Mouse (Mus musculus) embryonic facial prominence, embryonic 14.5 days (tissue): ENCODE data around the gene Fbxw11. TPM values are rescaled to one million over a fixed set of nuclear protein-coding genes. Genes with fewer than 3 reads are reported as not detected.

Experiments
- ATAC-seq: fragments of 200-750 bp; cut with Nextera tagmentation; 2 replicates; pipeline ENCODE4 v1.8.0; 2017; ENCODE audit warnings: low read depth, moderate number of reproducible peaks, moderate TSS enrichment
- DNase-seq: peaks from one replicate; pipeline ENCODE4 v3.0.0-alpha.2; 2015; ENCODE audit warnings: low spot score
- H3K27ac ChIP-seq: fragments of 300-500 bp; sonication (generic); replicated peaks from 2 replicates; pipeline ENCODE4 v1.5.1; 2014; ENCODE audit warnings: low read depth, mild to moderate bottlenecking, low read length, moderate library complexity
- H3K27me3 ChIP-seq: fragments of 300-500 bp; sonication (generic); replicated peaks from 2 replicates; pipeline ENCODE4 v1.6.1; 2014; ENCODE audit warnings: low read length; ENCODE audit not compliant: control insufficient read depth, insufficient read depth
- H3K36me3 ChIP-seq: fragments of 300-500 bp; sonication (generic); 2 replicates; pipeline ENCODE4 v1.6.1; 2014; ENCODE audit warnings: low read length, mixed read lengths; ENCODE audit not compliant: control insufficient read depth, insufficient read depth
- H3K4me1 ChIP-seq: fragments of 300-500 bp; sonication (generic); 2 replicates; pipeline ENCODE4 v1.6.1; 2014; ENCODE audit warnings: antibody characterized with exemption, low read length; ENCODE audit not compliant: control insufficient read depth, insufficient read depth
- H3K4me2 ChIP-seq: fragments of 300-500 bp; sonication (generic); 2 replicates; pipeline ENCODE4 v1.6.1; 2014; ENCODE audit warnings: low read depth, mild to moderate bottlenecking, low read length, moderate library complexity, mixed read lengths
- H3K4me3 ChIP-seq: fragments of 300-500 bp; sonication (generic); 2 replicates; pipeline ENCODE4 v1.5.1; 2014; ENCODE audit warnings: low read depth, mild to moderate bottlenecking, low read length
- H3K9ac ChIP-seq: fragments of 300-500 bp; sonication (generic); 2 replicates; pipeline ENCODE4 v1.6.1; 2014; ENCODE audit warnings: low read depth, mild to moderate bottlenecking, low read length, moderate library complexity, mixed read lengths
- H3K9me3 ChIP-seq: fragments of 300-500 bp; sonication (generic); 2 replicates; pipeline ENCODE4 v1.6.1; 2016; ENCODE audit warnings: low read length; ENCODE audit not compliant: control insufficient read depth
- WGBS: fragments of 180-500 bp; shearing (Covaris S2); extraction: QIAGEN DNeasy Blood & Tissue Kit; methylation state at CpG from one replicate; pipeline ENCODE4 v1.1.7; 2014; 5-methylcytosine and 5-hydroxymethylcytosine counted together
- polyA plus RNA-seq: library from polyadenylated mRNA; unstranded; fragments of >200 nt; fragmentation: Nextera tagmentation; extraction: Ambion mirVana; gene quantifications from 2 replicates; pipeline ENCODE4 v1.2.1, GENCODE M21; 2014

Gene Fbxw11
- polyA plus RNA-seq, 1 experiment from 2014 or later = 59.0 TPM

- WGBS = 63% methylated on average over 9 of the region's 9 CpGs
- no peaks in the 10 kb centered on the region for H3K27me3 ChIP-seq
These were observed 82.6 kb downstream of the Fbxw11 start for GRCm38 (mm10) chr11:32725171-32725570.

GRCm38 (mm10) chr11:32732467-32732866, 89.9 kb downstream of the Fbxw11 start:
- no peak overlapping the region for H3K4me2 ChIP-seq
- 59% methylated on average over 5 of the region's 5 CpGs for WGBS
- ATAC-seq (peak; percentile 47; the same call in 1 of the 2 replicates), DNase-seq (peak; percentile 29)
- peaks cover 54% of the 10 kb centered on the region for H3K36me3 ChIP-seq
- no peak overlapping the region for H3K9ac ChIP-seq
- H3K4me1 ChIP-seq = no peaks in the 10 kb centered on the region
- no peak overlapping the region for H3K4me3 ChIP-seq
- H3K27ac ChIP-seq = no peak overlapping the region
- no peaks in the 10 kb centered on the region for H3K27me3 ChIP-seq
- H3K9me3 ChIP-seq = no peaks in the 10 kb centered on the region

More at GRCm38 (mm10) chr11:32725171-32725570, 82.6 kb downstream of the Fbxw11 start:
- Histone ChIP-seq H3K4me1 (no peaks in the 10 kb centered on the region; the same call in 1 of the 2 replicates), H3K9me3 (no peaks in the 10 kb centered on the region), H3K27ac (no peak overlapping the region), H3K36me3 (peaks cover 9% of the 10 kb centered on the region; the same call in 1 of the 2 replicates), H3K9ac (no peak overlapping the region), H3K4me2 (no peak overlapping the region), H3K4me3 (no peak overlapping the region)
- ATAC-seq = 0 out of 2 replicates have a peak, but pooled peaks have one; percentile 41
- DNase-seq = peak; percentile 83

GRCm38 (mm10) chr11:32733195-32733594, 90.7 kb downstream of the Fbxw11 start:
- Histone ChIP-seq H3K27me3 (no peaks in the 10 kb centered on the region), H3K4me2 (no peak overlapping the region), H3K9me3 (no peaks in the 10 kb centered on the region), H3K36me3 (peaks cover 62% of the 10 kb centered on the region), H3K27ac (no peak overlapping the region), H3K4me3 (no peak overlapping the region), H3K4me1 (no peaks in the 10 kb centered on the region), H3K9ac (no peak overlapping the region)
- ATAC-seq (no peak), DNase-seq (no peak)
- 93% methylated on average over 6 of the region's 6 CpGs for WGBS

GRCm38 (mm10) chr11:32736371-32736770, 93.8 kb downstream of the Fbxw11 start:
- H3K4me1 ChIP-seq = no peaks in the 10 kb centered on the region
- ATAC-seq = peak; percentile 26; the same call in 1 of the 2 replicates

GRCm38 (mm10) chr11:32737729-32738128, 95.2 kb downstream of the Fbxw11 start:
- H3K27me3 ChIP-seq = no peaks in the 10 kb centered on the region
- ATAC-seq (no peak), DNase-seq (no peak)
- H3K4me3 ChIP-seq = no peak overlapping the region
- no peaks in the 10 kb centered on the region for H3K9me3 ChIP-seq
- no peak overlapping the region for H3K27ac ChIP-seq
- H3K36me3 ChIP-seq = peaks cover 96% of the 10 kb centered on the region
- H3K4me1 ChIP-seq = no peaks in the 10 kb centered on the region
- 93% methylated on average over 5 of the region's 5 CpGs for WGBS
- no peak overlapping the region for H3K9ac ChIP-seq
- no peak overlapping the region for H3K4me2 ChIP-seq

More at GRCm38 (mm10) chr11:32736371-32736770, 93.8 kb downstream of the Fbxw11 start:
- Histone ChIP-seq H3K9me3 (no peaks in the 10 kb centered on the region), H3K4me2 (no peak overlapping the region), H3K9ac (no peak overlapping the region), H3K27me3 (no peaks in the 10 kb centered on the region), H3K4me3 (no peak overlapping the region), H3K36me3 (peaks cover 86% of the 10 kb centered on the region), H3K27ac (no peak overlapping the region)
- 80% methylated on average over 2 of the region's 2 CpGs for WGBS
- DNase-seq = peak; percentile 50

- Histone ChIP-seq H3K27ac (no peak overlapping the region), H3K4me3 (no peak overlapping the region), H3K4me2 (no peak overlapping the region), H3K27me3 (no peaks in the 10 kb centered on the region), H3K4me1 (no peaks in the 10 kb centered on the region), H3K9ac (no peak overlapping the region), H3K9me3 (no peaks in the 10 kb centered on the region), H3K36me3 (peaks cover 88% of the 10 kb centered on the region)
- WGBS = 37% methylated on average over 5 of the region's 5 CpGs
- ATAC-seq = no peak
- no peak for DNase-seq
These were observed 101.4 kb downstream of the Fbxw11 start for GRCm38 (mm10) chr11:32743891-32744290.

- H3K4me3 ChIP-seq = no peak overlapping the region
- no peaks in the 10 kb centered on the region for H3K27me3 ChIP-seq
- H3K36me3 ChIP-seq = peaks cover 82% of the 10 kb centered on the region
- ATAC-seq (no peak), DNase-seq (no peak)
- no peaks in the 10 kb centered on the region for H3K4me1 ChIP-seq
- H3K4me2 ChIP-seq = no peak overlapping the region
- H3K27ac ChIP-seq = no peak overlapping the region
- no peaks in the 10 kb centered on the region for H3K9me3 ChIP-seq
- H3K9ac ChIP-seq = no peak overlapping the region
- WGBS = 86% methylated on average over 7 of the region's 7 CpGs
These were observed 101.9 kb downstream of the Fbxw11 start for GRCm38 (mm10) chr11:32744463-32744862.

- 94% methylated on average over 4 of the region's 4 CpGs for WGBS
- H3K36me3 ChIP-seq = peaks cover 73% of the 10 kb centered on the region
- ATAC-seq (no peak), DNase-seq (no peak)
- H3K4me2 ChIP-seq = no peak overlapping the region
- no peak overlapping the region for H3K4me3 ChIP-seq
- no peak overlapping the region for H3K9ac ChIP-seq
- H3K27me3 ChIP-seq = no peaks in the 10 kb centered on the region
- H3K4me1 ChIP-seq = no peaks in the 10 kb centered on the region
- no peak overlapping the region for H3K27ac ChIP-seq
- H3K9me3 ChIP-seq = no peaks in the 10 kb centered on the region
These were observed 102.9 kb downstream of the Fbxw11 start for GRCm38 (mm10) chr11:32745466-32745865.

- Histone ChIP-seq H3K27me3 (no peaks in the 10 kb centered on the region), H3K27ac (no peak overlapping the region), H3K9me3 (no peaks in the 10 kb centered on the region), H3K36me3 (peaks cover 67% of the 10 kb centered on the region), H3K4me1 (no peaks in the 10 kb centered on the region), H3K9ac (no peak overlapping the region), H3K4me2 (no peak overlapping the region), H3K4me3 (no peak overlapping the region)
- DNase-seq (no peak), ATAC-seq (no peak)
- WGBS = 66% methylated on average over 5 of the region's 5 CpGs
These were observed 103.5 kb downstream of the Fbxw11 start for GRCm38 (mm10) chr11:32746036-32746435.
